Mouse (Mus musculus) megakaryocyte, adult 5-6 weeks (primary cell): ENCODE measurements around the gene Acpp. TPM values are rescaled to one million over a fixed set of nuclear protein-coding genes. Genes with fewer than 3 reads are reported as not detected.

Source experiments
- ATAC-seq: 2 replicates; pipeline ENCODE4 v1.8.0; 2016; ENCODE audit warnings: mild to moderate bottlenecking, inconsistent platforms; ENCODE audit not compliant: poor library complexity, severe bottlenecking
- total RNA-seq, 2 experiments: library from RNA; stranded (forward) in 1 of 2; stranded (reverse) in 1 of 2; fragments of 153-499, 151-499 nt in 1 of 2; fragments of 221-1000, 200-1000 nt in 1 of 2; gene quantifications; 2 replicates each; pipeline versions ENCODE4 v1.2.3 to v1.2.4; 2015 to 2017

Acpp gene
- total RNA-seq, 2 experiments from 2014 or later, result 10.9 to 12.8 TPM

GRCm38 (mm10) chr9:104256085-104256484 lies 81.5 kb downstream of the Acpp start:
- ATAC-seq, result no peak

DNA sequence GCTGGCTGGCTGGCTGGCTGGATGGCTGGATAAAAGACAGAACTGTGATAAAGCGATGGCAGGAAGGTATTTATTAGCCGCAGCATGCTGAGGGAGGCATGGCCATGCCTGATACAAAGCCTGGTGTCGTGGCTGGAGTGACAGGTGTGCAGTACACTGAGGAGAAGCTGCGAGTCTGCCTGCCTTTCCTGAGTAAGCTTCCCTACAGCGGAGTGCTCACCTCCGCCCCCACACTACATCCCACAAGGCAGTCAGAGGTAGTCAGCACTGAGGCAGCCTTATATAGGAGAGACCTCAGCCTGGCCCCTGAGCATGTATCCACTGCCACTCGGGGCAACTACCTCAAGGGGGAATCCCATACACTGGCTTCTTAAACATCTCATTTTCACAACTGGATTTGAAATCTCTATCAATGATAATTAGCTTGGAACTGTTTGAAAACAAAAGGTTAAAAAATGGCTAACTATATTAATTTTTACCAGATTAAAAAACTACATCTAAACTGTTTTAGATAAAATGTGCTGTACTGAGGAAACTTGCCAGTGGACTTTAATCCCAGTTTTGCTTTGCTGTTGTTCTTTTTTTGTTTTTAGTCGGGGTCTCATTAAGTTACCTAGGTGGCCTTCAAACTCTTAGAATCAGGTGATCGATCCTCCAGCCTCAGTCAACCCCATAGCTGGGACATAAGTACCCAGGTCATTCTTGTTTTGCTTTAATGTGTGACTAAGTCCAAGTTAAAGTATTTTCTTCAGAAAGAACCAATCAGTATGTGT lies 83.0 kb downstream of the Acpp start:
- no peak for ATAC-seq

- ATAC-seq, result no peak
These were observed 84.9 kb downstream of the Acpp start for GRCm38 (mm10) chr9:104252637-104253036.

DNA sequence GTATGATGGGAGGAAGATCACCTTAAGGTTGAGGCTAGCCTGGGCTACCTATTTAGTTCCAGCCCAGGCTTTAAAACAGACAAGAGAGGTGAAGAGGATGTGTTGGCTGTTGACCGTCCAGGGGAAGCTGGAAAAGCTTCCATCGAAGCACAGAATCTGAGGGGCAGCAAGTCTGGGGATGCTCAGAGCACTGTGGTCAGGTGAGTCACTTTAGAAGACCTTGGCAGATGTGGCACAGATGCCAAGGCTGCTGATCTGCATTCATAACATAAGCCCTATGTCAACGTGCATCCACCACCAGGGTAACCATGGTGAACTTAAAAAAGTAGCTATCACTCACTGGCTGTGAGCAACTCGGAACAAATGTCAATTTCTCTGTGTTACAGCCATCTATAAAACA lies 85.9 kb downstream of the Acpp start:
- no peak for ATAC-seq

DNA sequence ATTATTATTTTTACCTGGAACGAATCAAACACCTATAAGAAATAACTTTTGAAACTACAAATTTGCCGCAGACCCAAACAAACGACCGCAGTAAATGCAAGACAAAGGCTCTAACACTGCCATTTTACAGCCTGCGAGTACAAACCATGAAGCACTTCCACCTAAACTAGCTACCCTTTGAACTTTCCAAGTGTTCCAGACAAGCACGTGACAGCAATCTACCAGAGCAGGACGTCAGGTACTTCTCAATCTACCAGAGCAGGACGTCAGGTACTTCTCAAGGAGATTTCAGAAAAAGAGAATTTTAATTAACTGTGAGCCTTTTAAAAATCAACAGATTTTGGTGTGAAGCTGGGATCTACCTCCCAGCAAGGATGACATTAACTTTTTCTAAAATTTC lies 86.4 kb downstream of the Acpp start:
- ATAC-seq, result no peak

GRCm38 (mm10) chr9:104247307-104247987 lies 90.1 kb downstream of the Acpp start:
- no peak for ATAC-seq

DNA sequence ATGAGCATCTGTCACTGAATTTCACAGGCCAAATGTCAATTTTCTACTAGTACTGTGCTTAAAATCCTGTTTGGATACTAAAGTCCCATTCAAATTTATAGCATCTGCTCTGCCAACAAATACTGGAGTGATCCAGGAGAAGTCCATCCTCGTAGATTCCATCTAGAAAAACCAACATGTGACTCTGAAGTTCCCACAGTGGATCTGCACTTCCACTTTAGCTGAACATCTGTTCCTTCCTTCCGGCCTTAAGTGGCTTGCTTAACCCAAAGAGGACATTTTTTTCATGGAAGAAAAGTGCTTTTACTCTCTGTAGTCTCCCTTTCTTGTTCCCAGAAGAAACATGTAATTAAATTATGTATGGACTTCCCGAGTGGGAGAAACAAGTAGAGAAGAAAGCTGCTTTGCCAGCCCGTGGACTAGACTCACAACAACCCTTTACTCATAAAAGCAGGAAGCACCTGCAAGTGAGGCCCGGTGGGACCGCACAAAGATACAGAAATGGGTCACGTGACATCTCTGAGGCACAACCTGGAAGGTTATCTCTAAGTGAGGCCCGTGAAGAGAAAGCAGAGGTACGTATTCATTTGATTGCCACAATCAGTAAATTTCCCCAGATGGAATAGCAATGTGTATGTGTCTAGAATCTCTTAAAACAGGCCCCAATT lies 93.6 kb downstream of the Acpp start:
- ATAC-seq, result peak; percentile 53

DNA sequence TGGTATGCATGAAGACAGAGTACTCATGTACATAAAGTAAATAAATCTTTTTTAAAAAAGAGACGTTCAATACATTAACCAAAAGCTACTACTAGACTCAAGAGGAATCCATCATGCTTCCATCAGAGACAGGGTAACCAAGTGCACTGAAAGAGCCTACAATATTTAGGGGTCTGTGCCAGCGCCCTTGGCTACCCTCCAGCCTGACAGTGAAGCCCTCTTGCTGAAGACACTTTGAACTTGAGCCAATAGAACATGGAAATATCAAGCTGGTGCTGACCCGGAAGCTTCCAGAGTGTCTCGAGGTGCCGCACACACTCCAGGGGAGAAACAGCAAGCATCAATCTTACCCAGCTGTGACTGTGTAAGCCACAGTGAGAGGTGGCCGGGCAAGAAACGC lies 97.4 kb downstream of the Acpp start:
- no peak for ATAC-seq

- peak; percentile 93 for ATAC-seq
These were observed 98.5 kb downstream of the Acpp start for GRCm38 (mm10) chr9:104239076-104239475.

Other genes with a start within 250 kb of the Acpp start
- 0.11 TPM in 1 of 2 replicates, not detected in the other for gene Ackr4, start 210.8 kb downstream of the Acpp start, total RNA-seq (2015)
- 0.11 and 0.69 TPM in 2 replicates for gene Ackr4, start 210.8 kb downstream of the Acpp start, total RNA-seq (2017)
- 68.2 and 77.1 TPM in 2 replicates for gene Dnajc13, start 74.8 kb downstream of the Acpp start, total RNA-seq (2015)
- gene Dnajc13, start 74.8 kb downstream of the Acpp start, total RNA-seq (2017), result 45.7 and 50.0 TPM in 2 replicates
- gene Cpne4, start 209.5 kb upstream of the Acpp start, total RNA-seq (2015), result not detected in 2 replicates
- gene Cpne4, start 209.5 kb upstream of the Acpp start, total RNA-seq (2017), result not detected in 2 replicates